Mouse (Mus musculus) MN1 (cell line): ENCODE measurements around the gene Aasdh.

Source experiments
- DNase-seq: peaks from one replicate; pipeline ENCODE4 v3.0.0-alpha.2; 2016; ENCODE audit warnings: low spot score

Aasdh gene

DNA sequence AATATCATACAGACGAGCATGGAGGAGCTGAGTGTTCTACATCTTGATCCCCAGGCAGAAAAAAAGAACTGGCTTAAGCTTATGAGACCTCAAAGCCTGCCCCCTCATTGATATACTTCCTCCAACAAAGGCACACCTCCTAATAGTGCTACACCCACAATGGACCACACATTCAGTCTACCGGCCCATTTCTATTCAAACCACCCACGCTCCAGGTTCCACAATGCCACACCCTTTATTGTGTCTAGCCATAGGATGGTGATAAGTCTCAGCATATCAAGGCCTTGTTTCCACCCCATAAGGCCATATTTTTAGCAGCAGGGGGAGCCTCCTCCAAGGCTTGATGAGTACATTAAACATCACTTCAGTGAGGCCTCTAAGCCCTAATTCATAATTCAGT is 5.5 kb upstream of the Aasdh start:
- DNase-seq = no peak

DNA sequence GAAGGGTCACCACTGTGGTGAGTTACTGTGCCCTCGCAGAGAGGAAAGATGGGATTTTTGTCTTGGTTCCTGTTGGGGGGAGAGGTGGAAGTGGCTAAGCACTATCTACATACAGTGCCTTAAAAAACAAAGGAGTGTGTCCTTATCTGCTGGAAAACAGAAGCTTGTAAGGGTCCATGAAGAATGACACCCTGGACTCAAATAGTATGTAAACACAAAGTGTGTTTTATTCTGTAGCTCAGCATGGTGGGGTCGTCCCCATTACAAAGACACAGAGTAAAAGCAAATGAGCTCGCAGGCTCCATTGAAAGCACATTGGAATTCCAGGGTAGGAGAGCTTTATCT is 813 bp upstream of the Aasdh start:
- DNase-seq = peak; percentile 14

DNA sequence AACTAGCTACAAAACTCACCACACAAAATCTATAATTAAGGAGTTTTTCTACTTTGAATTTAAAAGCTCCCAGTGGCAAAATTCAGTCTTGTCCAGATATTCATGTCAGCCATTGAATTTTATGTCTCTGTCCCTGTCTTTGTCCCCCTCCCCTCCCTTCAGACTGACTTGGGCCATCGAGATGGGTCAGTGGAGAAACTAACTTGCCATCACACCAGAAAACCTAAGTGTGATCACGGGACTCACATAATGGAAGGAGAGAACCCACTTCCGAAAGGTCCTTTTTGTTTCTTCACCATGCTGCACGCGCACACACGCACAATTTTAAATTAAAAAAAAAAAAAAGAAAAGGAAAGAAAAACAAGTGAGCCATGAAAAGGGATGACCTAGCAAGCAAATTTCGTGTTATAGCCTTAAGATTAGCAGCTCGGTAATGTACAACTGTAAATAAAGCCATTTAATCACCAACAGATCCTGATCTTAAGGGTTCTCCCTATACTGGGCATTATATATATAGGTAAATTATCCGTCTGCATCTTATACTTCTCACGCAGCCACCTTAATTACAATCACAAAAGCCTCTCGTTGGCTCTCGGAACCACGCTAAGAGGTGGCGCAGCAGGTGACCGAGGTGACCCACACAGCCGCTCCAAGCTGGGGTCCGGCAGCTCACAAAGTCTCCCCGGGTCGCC is 455 bp downstream of the Aasdh start:
- DNase-seq = peak; percentile 24

DNA sequence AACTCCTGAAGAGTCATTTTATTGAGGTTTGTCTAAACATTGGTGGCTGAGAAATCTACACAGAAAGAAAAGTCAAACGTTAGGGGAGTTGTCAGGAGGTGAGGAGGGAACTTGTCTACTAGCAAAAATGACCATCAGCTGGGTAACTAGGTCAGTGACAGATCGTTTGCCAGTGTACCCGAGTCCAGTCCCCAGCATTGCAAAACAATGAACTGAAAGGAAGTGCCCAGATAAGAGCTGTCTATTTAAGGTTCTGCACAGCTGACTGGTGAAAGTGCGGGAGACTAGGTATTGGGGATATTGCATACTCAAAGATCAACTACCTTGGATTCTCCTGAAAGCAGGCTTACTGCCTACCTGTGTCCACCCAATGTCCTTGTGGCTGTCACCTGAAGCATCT is 3.2 kb downstream of the Aasdh start:
- DNase-seq = no peak

DNA sequence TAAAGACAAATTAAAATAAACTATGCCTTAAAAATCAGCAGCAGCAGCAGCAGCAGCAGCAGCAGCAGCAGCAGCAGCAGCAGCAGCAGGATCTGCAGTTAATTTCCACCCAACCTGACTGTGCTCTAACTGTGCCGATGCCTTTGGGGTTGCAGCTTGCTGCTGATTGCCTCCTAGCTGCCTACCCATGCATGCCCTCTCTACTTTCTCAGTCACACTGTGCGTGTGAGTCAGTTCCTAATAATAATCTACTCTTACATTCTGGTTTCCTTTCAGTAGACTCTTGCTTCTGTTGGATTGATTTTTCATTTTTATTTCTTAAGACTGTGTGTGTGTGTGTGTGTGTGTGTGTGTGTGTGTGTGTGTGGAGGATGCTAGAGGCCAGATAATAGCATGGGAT is 12.2 kb downstream of the Aasdh start:
- no peak for DNase-seq

DNA sequence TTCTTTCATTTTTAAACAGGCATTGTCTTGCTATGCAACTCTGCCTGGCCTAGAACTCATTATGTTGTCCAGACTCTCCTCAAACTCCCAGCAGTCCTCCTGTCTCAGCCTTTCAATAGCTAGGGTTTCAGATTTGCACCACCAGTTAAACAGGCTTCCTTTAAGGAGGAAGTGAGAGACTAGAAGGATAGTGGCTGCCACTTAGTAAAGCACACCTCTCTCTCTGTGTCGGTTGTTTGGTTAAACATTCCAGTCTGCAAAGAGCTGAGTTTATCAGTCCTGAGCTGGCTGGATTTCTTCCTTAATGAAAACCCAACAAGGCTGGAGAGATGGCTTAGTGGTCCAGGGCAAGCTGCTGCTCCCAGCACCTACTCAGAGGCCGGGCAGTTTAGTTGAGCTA is 12.7 kb downstream of the Aasdh start:
- DNase-seq = no peak

DNA sequence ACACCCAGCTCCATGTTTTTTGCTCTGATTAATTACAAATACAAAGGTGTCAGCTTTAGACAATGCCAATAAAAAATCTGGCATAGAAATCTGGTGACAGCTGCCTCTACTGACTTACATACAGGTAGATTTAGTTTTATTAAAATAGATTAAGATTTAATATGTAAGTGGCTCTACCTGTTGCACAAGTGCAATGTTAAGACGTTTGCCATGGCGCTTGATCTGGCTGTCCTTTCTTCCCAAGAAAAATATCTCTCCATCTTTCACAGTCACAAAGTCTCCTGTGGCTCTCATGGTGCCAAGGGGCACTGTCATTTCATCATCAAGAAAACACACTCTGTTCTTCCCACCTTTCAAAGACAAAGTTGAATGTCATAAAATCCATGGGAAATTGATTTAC is 18.3 kb downstream of the Aasdh start:
- DNase-seq = no peak

DNA sequence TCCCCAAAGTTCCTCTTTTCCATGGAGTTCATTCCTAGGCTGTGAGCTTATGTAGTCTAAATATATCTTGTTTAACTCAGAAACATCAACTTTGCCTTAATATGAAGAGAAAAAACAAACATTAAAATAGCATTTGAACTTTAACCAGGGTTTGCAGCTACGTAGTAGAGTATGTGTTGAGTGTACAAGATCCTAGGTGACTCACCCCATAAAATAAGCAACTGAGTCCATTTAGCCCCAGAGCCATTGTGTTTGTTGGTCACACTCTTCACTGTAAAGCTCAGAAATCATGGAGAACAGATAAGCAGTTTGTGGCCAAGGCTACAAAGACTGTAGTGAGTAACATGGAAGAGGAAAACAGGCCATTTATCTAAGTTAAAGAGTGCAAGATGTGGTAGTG is 21.2 kb downstream of the Aasdh start:
- DNase-seq = no peak

DNA sequence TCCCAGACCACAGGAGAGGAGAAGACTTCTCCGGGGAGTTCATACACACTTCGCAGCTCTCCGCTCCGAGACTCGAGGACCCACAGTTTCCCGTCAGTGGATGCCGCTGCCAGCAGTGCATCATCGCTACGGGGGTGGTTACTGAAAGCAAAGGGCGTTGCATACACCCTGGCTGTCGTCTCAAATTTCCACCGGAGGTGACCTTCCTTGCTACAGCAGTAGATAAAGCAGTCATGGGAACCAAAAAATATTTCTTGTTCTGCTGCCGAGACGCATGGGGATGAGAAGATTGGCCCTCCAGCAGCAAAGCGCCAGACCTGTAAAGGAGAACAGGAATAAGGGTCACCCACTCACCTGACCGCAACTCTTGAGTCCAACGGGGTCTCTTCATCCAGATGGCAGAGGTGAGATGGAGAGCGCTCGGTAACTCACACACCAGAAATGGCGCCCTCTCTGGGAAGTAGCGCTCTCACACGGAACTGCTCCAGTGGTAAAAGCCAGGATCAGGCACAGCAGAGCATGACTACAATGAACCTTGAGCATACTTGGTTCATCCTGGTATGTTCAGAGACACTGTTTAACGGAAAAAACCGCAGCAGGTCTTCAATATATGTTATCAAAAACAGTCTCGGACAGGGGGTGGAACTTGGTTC is 29.1 kb downstream of the Aasdh start:
- DNase-seq = no peak

DNA sequence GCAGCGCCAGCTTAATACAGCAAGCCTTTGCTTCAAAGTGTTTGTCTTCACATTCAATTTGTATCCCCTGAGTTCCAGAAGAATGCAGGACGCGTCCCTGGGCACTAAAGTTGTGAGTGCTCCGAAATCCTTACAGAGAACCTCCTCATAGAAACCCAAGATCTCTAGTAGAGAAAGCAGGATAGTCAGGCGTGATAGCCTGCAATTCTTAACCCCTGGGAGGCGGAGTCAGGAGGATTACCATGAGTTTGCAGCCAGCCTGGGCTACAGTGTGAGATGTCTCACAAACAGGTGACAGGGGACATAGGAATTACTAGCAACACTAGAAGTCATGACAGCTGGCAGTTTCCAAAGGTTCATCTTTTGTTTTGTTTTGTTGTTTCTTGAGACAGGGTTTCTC is 35.8 kb downstream of the Aasdh start:
- DNase-seq = no peak

DNA sequence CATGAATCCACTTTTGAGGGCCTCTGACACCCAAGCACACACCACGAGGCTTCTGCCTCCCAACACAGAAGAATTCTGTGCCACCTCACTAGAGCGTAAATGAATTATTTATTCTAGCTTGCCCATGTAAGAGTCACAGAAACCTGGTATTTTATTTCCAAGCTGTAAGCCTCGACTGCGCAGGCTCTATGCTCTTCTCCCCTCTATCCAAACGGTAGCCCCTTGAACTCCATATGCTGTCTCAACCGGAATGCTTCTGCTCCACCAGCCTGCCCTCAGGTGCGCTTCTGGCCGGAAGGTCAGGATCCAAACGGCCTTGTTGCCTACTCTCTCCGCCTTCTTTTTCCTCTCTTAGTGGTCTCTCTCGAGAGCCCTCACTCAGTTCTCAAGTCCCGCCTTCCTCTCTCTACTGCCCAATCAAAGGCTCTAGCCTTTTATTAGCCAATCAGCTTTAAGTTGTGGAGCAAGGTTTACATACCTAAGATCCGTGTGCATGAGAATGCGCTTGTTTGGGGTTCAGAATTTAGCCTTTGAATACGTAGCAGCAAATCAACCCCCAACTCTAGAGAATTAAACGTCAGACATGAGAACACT is 36.5 kb downstream of the Aasdh start:
- no peak for DNase-seq

DNA sequence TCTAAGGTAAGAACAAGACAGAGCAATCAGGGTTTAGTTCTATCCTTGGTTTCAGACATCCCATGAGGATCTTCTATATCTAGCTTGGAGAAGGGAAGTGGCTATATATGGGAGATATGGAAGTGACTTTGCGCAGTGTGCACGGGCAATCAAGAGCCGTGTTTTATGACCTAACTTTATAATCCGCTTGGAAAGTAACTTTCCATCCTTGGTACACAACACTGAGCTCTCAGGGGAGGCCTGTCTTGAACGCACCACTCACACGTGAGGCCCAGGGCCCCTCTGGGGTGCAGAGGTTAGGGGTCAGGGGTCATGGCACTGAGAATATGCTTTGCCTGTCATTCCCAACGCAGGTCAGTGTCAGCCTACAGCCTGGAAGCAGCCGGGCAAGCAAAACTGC is 38.5 kb downstream of the Aasdh start:
- DNase-seq = no peak

DNA sequence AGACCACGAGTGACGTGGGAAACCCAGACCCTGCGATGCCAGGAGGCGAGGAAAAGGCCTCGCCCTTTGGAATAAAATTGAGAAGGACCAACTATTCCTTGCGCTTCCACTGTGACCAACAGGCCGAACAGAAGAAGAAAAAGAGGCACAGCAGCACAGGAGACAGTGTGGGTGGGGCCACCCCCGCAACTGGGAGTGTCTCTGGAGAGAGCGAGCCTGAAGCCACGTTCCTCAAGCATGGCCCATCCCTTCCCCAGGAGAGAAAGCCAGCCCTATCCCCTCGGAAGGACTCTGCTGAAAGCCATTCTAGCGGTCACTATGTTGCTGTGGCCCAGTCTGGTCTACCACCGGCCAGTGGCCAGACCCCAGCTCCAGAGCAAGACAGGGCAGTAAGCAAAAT is 46.9 kb downstream of the Aasdh start:
- no peak for DNase-seq

DNA sequence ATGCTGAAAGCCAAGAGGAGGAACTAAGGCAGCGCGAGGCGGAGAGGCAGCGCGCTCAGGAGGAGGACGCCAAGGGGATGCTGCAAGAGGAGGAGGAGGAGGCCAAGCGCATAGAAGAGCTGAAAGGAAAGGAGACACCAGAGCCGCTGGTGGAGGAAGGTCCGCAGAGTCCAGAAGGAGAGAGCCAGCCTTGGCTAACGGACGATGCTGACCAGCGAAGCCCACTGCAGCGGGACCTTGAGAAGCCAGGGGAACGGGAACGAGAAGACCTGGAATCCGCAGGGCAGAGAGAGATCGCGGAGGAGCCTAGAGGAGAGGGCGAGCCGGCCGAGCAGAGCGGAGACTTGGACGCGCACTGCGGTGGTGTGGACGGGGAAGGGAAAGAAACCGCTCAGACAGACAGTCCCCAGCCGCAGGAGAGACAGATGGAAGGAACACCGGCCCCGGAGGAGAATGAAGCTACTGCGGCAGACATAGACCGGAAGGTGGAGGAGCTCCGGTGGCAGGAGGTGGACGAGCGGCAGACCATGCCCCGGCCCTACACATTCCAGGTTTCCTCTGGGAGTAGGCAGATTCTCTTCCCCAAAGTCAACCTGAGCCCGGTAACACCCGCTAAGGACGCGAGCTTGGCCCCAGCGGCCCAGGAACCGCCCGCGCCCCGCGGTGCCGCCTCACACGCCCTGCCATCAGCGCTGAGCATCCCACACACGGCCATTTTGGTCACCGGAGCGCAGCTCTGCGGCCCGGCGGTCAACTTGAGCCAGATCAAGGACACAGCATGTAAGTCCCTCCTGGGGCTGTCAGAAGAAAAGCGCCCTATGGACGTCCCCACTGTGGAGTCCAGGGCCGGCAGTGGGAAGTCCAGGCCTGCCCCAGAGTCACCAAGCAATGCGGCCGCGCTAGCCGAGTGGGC is 48.0 kb downstream of the Aasdh start:
- DNase-seq = no peak

DNA sequence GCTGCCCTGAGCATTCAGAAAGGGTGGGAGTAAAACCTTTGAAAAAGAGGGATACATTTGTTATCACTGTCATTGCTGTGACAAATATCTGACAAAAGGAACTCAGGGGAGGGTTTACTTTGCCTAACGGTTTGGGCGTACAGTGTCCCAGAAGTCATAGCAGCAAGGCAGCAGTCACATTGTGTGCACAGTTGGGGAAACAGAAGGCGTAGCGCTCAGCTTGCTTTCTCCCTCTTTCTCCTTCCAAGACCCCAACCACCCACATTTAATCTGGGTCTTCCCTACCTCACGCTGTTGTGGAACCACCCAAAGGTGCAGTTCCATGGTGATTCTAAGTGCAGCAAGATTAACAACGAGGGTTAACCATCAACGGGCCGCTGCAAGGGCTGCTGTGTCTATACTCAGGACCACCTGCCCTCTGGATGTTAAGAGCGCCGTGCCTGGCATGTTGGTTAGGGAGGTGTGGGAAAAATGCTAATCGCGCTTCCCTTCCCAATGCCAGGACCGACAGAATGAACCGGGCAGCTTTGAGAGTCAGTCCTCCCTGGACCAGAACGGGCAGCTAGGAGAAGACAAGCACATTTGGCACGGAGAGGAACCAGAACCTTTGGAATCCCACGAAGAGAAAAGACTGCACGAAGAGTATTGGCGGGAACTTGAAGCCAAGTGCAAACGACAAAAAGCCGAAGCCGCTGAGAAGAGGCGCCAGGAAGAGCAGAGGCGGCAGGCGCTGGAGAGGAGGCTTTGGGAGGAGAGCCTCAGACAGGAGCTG is 49.3 kb downstream of the Aasdh start:
- DNase-seq = no peak

DNA sequence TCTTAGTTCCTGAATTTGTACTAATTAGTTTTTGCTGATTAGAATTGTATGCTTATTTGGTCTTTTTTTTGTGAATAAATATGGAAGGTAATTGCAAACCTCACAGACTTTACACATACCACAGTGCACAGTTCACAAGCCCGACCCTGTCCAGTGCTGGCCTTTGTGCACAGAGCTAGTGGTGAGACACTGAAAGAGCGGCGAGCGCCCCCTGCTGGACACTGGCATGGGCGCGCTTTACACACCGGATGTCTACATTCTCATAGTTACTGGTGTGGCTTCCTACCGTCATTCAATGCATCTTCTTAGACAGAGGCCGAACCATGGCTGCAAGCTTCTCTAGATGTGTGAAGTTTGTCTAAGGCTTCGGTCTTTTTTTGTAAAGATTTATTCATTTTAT is 51.8 kb downstream of the Aasdh start:
- peak; percentile 27 for DNase-seq

DNA sequence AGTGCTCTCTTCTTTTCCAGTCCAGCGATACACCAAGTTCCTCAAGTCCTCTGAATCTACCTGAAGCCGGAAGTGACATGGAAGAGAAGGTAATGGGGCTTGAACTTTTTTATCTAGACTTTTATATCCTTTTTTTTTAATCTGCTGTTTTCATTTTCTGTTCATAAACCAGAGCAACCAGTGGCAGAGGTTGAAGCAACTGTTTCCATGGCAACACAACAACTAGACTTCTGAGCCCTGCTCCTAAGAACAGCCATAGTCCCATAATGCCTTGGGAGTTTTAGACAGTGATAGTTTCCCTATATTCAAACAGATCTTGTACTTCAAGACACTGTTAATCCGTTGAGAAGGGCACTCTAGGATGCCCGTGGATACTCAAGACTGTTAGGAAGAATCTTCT is 54.0 kb downstream of the Aasdh start:
- DNase-seq = no peak

DNA sequence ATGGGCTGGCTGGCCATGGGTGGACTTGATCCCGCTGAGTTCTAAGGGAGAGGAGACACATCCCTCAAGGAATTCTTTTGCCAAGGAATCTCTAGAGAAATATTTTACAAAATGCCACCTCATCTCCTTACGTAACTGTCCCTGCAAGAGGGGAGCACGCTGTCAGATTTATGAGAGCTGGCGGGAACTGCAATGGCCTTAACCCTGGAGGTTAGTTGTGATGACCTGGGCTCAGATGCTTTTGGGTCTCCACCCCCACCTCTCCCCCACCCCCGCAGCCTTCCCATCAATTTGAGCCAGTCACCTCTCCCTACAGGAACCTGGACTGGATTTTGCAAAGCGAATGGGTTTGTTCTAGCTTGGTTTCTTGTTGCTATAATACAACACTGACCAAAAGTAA is 58.2 kb downstream of the Aasdh start:
- DNase-seq = no peak

DNA sequence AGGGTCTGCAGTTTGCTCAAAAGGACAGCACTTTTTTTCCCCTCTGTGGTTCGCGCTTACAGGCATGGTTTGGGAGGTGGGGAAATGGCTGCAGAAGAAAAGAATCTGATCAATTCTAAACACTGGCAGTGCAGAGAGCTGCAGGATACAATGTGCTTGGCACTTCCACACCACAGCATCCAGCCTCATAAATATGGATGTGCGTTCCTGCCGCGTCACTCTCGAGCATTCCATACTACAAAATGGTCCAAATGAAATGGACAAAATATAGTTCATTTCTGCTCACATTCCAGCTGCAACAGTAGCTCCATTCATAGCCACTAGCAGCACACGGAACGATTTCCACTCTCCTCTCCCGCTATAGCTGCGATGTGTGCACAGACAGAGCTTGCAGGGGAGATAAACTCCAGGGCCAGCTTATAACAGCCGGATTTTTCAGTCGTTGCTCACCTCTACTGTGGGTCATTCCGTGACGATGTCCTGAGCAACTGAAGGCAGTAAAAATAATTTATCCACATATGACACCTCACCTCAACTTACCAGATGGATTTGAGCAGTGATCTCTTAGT is 60.6 kb downstream of the Aasdh start:
- no peak for DNase-seq

DNA sequence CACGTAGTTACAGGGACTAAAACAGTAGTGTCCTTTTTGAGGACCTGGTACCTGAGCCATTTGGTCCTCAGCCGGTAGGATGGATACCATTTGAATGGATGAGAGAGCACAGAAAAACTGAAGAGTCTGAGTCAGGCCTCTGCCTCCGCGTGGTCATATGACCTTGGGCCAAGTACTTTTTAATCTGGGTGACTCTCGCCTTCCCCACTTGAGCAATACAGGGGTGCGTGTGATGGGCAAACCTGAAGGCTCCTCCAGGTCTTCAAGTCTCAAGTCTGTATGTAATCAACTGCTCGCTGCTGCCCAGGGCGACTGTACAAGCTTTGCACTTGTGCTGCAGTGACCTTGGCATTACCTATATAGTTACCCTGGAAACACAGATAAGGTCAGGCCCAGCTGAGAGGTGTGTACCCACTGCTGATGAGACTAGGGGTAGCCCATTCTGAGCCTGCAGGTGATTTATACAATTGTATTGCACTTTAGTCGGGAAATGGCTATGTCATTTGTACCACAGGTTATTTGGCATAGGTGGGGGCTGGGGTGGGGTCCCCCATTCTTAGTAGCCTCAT is 61.4 kb downstream of the Aasdh start:
- no peak for DNase-seq

DNA sequence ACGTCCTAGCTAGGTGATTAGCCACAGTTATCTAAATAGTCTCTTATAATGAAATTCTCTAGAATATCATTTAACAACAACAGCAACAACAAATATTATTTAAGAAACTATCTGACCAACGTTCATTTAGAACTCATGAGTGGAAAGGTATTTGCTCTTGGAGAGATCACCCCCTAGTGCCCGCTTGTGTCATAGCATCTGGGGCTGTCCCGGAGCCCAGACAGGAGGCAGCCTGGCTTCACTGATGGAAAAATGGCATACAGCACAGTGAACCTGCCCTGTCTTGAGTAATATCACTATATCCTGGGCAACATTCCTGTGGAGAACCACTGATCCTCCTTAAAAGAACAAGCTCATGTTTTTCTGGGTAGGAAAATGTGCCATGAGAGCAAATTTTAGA is 61.9 kb downstream of the Aasdh start:
- DNase-seq = peak; percentile 53
